Mouse (Mus musculus): ENCODE data around the gene Gm14214. TPM values are rescaled to one million over a fixed set of nuclear protein-coding genes. Genes with fewer than 3 reads are reported as not detected.

Gm14214 gene
- polyA plus RNA-seq, 2 experiments = not detected

DNA sequence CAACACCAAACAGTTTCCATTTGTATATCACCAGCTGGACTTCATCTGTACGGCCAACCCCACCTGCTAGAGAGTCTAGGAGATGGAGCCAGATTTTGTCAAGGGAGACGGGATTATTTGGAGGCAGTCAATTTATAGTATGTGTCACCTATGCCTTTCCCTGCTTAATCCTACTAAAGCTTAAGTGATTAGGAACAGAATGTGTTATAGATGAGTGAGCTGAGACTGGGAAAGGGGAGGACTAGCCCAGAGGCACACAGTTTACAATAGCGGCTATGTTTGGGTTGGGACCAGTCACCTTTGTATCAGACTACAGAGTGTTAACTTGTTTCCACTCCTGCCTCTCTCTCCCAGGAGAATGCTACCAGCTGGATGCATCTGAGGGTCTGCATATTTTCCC is 9.8 kb upstream of the Gm14214 start:
- Histone ChIP-seq H3K4me3 (replicated peaks; ENCODE audit: low read length) (no peak overlapping the region), H3K36me3 (ENCODE audit: control insufficient read depth, insufficient read depth, low read length) (no peaks in the 10 kb centered on the region), H3K9me3 (ENCODE audit: control insufficient read depth, low read length) (no peaks in the 10 kb centered on the region), H3K4me2 (replicated peaks; ENCODE audit: low read depth, low read length, severe bottlenecking) (no peak overlapping the region), H3K27ac (replicated peaks; ENCODE audit: low read depth, low read length) (no peak overlapping the region), H3K4me1 (ENCODE audit: control insufficient read depth, insufficient read depth, low read length) (0 out of 2 replicates have a peak, but pooled peaks cover 3% of the 10 kb centered on the region), H3K27me3 (ENCODE audit: control insufficient read depth, insufficient read depth, low read length) (no peaks in the 10 kb centered on the region), H3K9ac (ENCODE audit: low read depth, low read length, severe bottlenecking) (no peak overlapping the region)
- WGBS = 53% methylated on average over 3 of the region's 3 CpGs
- no peak for TF ChIP-seq POLR2A (IDR thresholded peaks at IDR 0.05; ENCODE audit: borderline replicate concordance, extremely low read depth, insufficient read depth, insufficient read length)
- ATAC-seq (ENCODE audit: low FRiP score, low read depth) (no peak), DNase-seq (ENCODE audit: low spot score) (no peak)

DNA sequence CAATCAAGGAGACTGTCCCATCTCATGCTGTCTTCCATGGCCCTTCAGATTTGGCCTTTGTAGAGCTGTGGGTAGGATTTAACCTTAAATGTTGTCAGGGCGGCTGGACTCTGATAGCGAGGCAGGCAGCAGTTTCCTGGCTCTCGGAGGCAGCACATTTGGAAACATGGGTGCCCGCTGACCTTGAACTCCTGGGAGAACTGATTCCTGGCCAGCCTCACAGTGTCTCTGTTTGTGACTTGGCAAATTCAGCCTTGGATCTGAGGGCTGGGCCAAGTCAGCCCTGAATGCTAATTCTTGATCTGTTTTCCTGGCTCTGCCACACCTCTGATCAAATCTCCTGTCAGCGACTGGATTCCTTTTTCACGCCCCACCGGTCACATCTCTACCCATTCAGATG is 6.7 kb upstream of the Gm14214 start:
- H3K9me3 ChIP-seq (ENCODE audit: control insufficient read depth, low read length) = no peaks in the 10 kb centered on the region
- H3K4me2 ChIP-seq (replicated peaks; ENCODE audit: low read depth, low read length, severe bottlenecking) = no peak overlapping the region
- no peak overlapping the region for H3K4me3 ChIP-seq (replicated peaks; ENCODE audit: low read length)
- no peak for TF ChIP-seq POLR2A (IDR thresholded peaks at IDR 0.05; ENCODE audit: borderline replicate concordance, extremely low read depth, insufficient read depth, insufficient read length)
- no peak for ATAC-seq (ENCODE audit: low FRiP score, low read depth)
- WGBS = 73% methylated on average over 7 of the region's 7 CpGs
- no peak overlapping the region for H3K27ac ChIP-seq (replicated peaks; ENCODE audit: low read depth, low read length)
- no peak overlapping the region for H3K9ac ChIP-seq (ENCODE audit: low read depth, low read length, severe bottlenecking)
- DNase-seq (ENCODE audit: low spot score) = no peak
- H3K4me1 ChIP-seq (ENCODE audit: control insufficient read depth, insufficient read depth, low read length) = no peaks in the 10 kb centered on the region
- no peaks in the 10 kb centered on the region for H3K27me3 ChIP-seq (ENCODE audit: control insufficient read depth, insufficient read depth, low read length)
- no peaks in the 10 kb centered on the region for H3K36me3 ChIP-seq (ENCODE audit: control insufficient read depth, insufficient read depth, low read length)

DNA sequence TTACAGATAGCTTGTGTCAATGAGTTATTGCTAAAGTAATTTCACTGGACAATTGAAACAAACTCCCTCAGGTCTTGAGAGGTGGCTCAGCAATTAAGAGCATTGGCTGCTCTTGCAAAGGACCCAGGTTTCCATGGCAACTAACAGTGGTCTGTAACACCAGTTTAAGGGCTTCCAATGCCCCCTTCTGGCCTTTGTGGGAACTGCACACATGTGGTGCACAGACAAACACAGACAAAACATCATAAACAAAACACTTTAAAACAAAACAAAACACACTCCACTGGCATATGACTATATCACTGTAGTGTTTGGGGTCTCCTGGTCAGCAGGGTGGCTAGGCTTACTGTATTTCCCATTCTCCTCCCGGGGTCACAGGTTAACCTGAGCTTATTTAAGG is 4.2 kb upstream of the Gm14214 start:
- H3K4me1 ChIP-seq (ENCODE audit: control insufficient read depth, insufficient read depth, low read length) = no peaks in the 10 kb centered on the region
- no peak for TF ChIP-seq POLR2A (IDR thresholded peaks at IDR 0.05; ENCODE audit: borderline replicate concordance, extremely low read depth, insufficient read depth, insufficient read length)
- ATAC-seq (ENCODE audit: low FRiP score, low read depth) (no peak), DNase-seq (ENCODE audit: low spot score) (no peak)
- H3K4me2 ChIP-seq (replicated peaks; ENCODE audit: low read depth, low read length, severe bottlenecking) = no peak overlapping the region
- H3K27ac ChIP-seq (replicated peaks; ENCODE audit: low read depth, low read length) = no peak overlapping the region
- H3K9ac ChIP-seq (ENCODE audit: low read depth, low read length, severe bottlenecking) = no peak overlapping the region
- H3K36me3 ChIP-seq (ENCODE audit: control insufficient read depth, insufficient read depth, low read length) = no peaks in the 10 kb centered on the region
- no peaks in the 10 kb centered on the region for H3K9me3 ChIP-seq (ENCODE audit: control insufficient read depth, low read length)
- WGBS = 88% methylated on average over 1 of the region's 1 CpGs
- no peak overlapping the region for H3K4me3 ChIP-seq (replicated peaks; ENCODE audit: low read length)
- no peaks in the 10 kb centered on the region for H3K27me3 ChIP-seq (ENCODE audit: control insufficient read depth, insufficient read depth, low read length)

DNA sequence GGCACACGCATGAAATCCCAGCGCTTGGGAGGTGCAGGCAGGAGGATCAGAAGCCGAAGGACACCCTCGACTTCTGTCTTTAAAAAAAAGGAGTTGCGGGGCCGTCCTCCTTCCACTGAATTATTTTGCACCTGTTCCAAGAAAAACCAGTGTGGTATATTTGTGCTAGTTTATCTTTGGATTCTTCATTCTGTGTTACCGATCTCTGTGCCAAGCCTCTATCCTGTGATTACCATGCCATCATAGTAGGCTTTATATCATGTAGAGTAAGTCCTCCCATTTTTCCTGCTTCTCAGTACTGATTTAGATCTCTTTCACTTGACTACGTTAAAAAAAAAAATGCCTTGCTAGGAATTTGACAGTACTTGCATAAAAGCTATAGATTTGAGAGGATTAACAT is 1.8 kb upstream of the Gm14214 start:
- TF ChIP-seq POLR2A (IDR thresholded peaks at IDR 0.05; ENCODE audit: borderline replicate concordance, extremely low read depth, insufficient read depth, insufficient read length) = no peak
- ATAC-seq (ENCODE audit: low FRiP score, low read depth) (no peak), DNase-seq (ENCODE audit: low spot score) (no peak)
- H3K27ac ChIP-seq (replicated peaks; ENCODE audit: low read depth, low read length) = no peak overlapping the region
- H3K4me1 ChIP-seq (ENCODE audit: control insufficient read depth, insufficient read depth, low read length) = no peaks in the 10 kb centered on the region
- no peak overlapping the region for H3K4me2 ChIP-seq (replicated peaks; ENCODE audit: low read depth, low read length, severe bottlenecking)
- 77% methylated on average over 8 of the region's 8 CpGs for WGBS
- H3K9ac ChIP-seq (ENCODE audit: low read depth, low read length, severe bottlenecking) = no peak overlapping the region
- H3K4me3 ChIP-seq (replicated peaks; ENCODE audit: low read length) = no peak overlapping the region
- H3K27me3 ChIP-seq (ENCODE audit: control insufficient read depth, insufficient read depth, low read length) = no peaks in the 10 kb centered on the region
- no peaks in the 10 kb centered on the region for H3K36me3 ChIP-seq (ENCODE audit: control insufficient read depth, insufficient read depth, low read length)
- H3K9me3 ChIP-seq (ENCODE audit: control insufficient read depth, low read length) = no peaks in the 10 kb centered on the region

DNA sequence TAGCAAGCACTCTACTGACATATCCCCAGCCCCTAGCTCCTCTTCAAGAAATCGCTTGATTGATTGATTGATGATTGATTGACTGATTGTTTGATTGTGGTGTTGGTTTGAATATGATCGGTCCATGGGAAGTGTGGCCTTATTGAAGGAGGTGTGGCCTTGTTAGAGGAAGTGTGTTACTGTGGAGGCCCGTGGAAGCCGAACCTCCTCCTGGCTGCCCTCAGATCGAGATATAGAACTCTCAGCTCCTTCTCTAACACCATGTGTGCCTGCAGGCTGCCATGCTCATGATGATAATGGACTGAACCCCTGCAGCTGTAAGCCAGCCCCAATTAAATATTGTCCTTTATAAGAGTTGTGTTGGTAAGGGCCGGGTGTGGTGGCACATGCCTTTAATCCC is 2.8 kb downstream of the Gm14214 start:
- 90% methylated on average over 6 of the region's 6 CpGs for WGBS
- no peak for ATAC-seq (ENCODE audit: low FRiP score, low read depth)

DNA sequence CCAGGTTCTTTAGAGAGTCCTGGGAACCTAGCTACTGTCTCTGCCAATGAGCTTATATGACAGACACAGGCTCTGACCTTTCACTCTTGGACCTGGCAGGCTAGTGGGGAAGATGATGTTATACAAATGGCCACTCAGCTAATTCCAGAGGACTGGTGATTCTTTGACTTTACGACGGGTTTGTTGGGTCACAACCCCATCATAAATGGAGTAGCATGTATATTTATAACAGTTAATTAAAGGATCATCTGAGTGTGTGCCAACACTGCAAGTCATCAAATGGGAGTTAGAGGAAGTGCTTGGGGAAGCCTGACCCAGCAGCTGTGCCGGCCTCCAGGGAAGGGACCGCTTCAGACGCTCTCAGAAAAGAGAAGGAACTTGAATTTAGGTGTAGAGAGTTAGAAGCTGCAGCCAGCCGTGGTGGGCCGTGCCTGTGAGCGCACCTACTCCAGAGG is 4.2 kb downstream of the Gm14214 start:
- no peak overlapping the region for H3K27ac ChIP-seq (replicated peaks; ENCODE audit: low read depth, low read length)
- ATAC-seq (ENCODE audit: low FRiP score, low read depth) = no peak
- H3K4me1 ChIP-seq (ENCODE audit: control insufficient read depth, insufficient read depth, low read length) = 0 out of 2 replicates have a peak, but pooled peaks cover 2% of the 10 kb centered on the region
- no peaks in the 10 kb centered on the region for H3K9me3 ChIP-seq (ENCODE audit: control insufficient read depth, low read length)
- H3K27me3 ChIP-seq (ENCODE audit: control insufficient read depth, insufficient read depth, low read length) = no peaks in the 10 kb centered on the region
- H3K9ac ChIP-seq (ENCODE audit: low read depth, low read length, severe bottlenecking) = no peak overlapping the region
- H3K4me2 ChIP-seq (replicated peaks; ENCODE audit: low read depth, low read length, severe bottlenecking) = no peak overlapping the region
- TF ChIP-seq POLR2A (IDR thresholded peaks at IDR 0.05; ENCODE audit: borderline replicate concordance, extremely low read depth, insufficient read depth, insufficient read length) = no peak
- 61% methylated on average over 8 of the region's 8 CpGs for WGBS
- H3K36me3 ChIP-seq (ENCODE audit: control insufficient read depth, insufficient read depth, low read length) = no peaks in the 10 kb centered on the region
- H3K4me3 ChIP-seq (replicated peaks; ENCODE audit: low read length) = no peak overlapping the region
- no peak for DNase-seq (ENCODE audit: low spot score)

More for the DNA sequence above, 2.8 kb downstream of the Gm14214 start:
- no peak overlapping the region for H3K27ac ChIP-seq (replicated peaks; ENCODE audit: low read depth, low read length)
- H3K4me2 ChIP-seq (replicated peaks; ENCODE audit: low read depth, low read length, severe bottlenecking) = no peak overlapping the region
- H3K4me1 ChIP-seq (ENCODE audit: control insufficient read depth, insufficient read depth, low read length) = 0 out of 2 replicates have a peak, but pooled peaks cover 2% of the 10 kb centered on the region
- no peaks in the 10 kb centered on the region for H3K36me3 ChIP-seq (ENCODE audit: control insufficient read depth, insufficient read depth, low read length)
- H3K9ac ChIP-seq (ENCODE audit: low read depth, low read length, severe bottlenecking) = no peak overlapping the region
- no peak for TF ChIP-seq POLR2A (IDR thresholded peaks at IDR 0.05; ENCODE audit: borderline replicate concordance, extremely low read depth, insufficient read depth, insufficient read length)
- H3K4me3 ChIP-seq (replicated peaks; ENCODE audit: low read length) = no peak overlapping the region
- H3K27me3 ChIP-seq (ENCODE audit: control insufficient read depth, insufficient read depth, low read length) = no peaks in the 10 kb centered on the region
- DNase-seq (ENCODE audit: low spot score) = no peak
- no peaks in the 10 kb centered on the region for H3K9me3 ChIP-seq (ENCODE audit: control insufficient read depth, low read length)

Measured in limb, embryonic 14.5 days (tissue).